Mouse (Mus musculus) embryonic stem cell, embryonic (primary cell): ENCODE measurements around the gene Rps6kc1.

Experiments used
- CTCF ChIA-PET, 4 experiments: fragments of 300-600 bp in 2 of 4; fragments of 350-600 bp in 2 of 4; sonication (Branson Sonifier 250); formaldehyde crosslinking; loops; one replicate each; lab custom pipeline; 2022; ENCODE audit warnings: inconsistent platforms in 2 of 4; lab: Charles Lee
- POLR2A ChIA-PET, 4 experiments: fragments of 300-600 bp in 2 of 4; fragments of 350-600 bp in 2 of 4; sonication (Branson Sonifier 250); formaldehyde crosslinking; loops; one replicate each; lab custom pipeline; 2022; ENCODE audit warnings: antibody characterized with exemption in 4 of 4, inconsistent platforms in 1 of 4; lab: Charles Lee

Rps6kc1 gene

DNA sequence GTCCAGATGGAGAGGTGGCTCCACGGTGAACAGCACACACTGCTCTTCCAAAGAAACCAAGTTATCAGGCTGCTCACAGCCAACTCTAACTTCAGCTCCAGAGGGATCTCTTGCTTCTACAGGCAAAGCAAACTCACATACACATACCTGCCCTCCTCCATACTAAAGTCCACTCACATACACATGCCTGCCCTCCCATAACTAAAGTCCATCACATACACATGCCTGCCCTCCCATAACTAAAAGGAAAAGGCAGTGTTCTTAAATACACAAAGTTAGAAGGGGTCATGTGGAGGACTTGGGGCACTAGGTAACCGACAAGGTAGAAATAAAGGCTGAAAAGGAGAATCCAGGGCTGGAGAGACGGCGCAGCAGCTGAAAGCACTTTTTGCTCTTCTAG lies 41.6 kb downstream of the Rps6kc1 start:
- POLR2A ChIA-PET, result interaction anchor here in 1 of 4 experiments (1.2 to 1.7 kb wide), 2 partner anchors 14 to 20 kb away, joined by 3 to 4 read pairs; no protein-coding TSS in a partner anchor
- CTCF ChIA-PET, result interaction anchor here in 1 of 4 experiments (0.7 to 0.8 kb wide), 2 partner anchors 8 to 1288 kb away, joined by 3 read pairs; no protein-coding TSS in a partner anchor

DNA sequence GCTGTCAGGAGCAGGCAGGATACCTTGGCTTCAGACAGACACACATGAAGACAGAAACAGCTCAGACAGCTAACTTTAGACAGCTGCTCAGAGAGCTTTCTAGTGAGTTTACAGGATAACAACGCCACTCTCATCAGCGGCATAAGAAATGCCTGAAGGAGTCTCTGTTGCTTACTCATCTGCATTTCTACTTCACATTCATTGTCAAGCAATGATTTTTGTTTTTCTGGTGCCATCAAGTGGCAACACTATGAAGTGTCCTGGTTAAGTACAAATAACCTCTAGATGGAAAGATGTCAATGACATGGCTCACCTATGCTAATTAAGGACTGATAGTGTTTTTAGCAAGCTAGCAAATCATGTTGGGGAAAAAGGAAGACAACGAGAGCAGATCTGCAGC lies 42.8 kb downstream of the Rps6kc1 start:
- ChIA-PET CTCF (interaction anchor here in 1 of 4 experiments (0.8 kb wide), 1 partner anchor 9 kb away, joined by 3 read pairs; no protein-coding TSS in a partner anchor), POLR2A (interaction anchor here in 1 of 4 experiments (1.2 to 1.7 kb wide), 3 partner anchors 12 to 25 kb away, joined by 3 to 4 read pairs (median 3); no protein-coding TSS in a partner anchor)

DNA sequence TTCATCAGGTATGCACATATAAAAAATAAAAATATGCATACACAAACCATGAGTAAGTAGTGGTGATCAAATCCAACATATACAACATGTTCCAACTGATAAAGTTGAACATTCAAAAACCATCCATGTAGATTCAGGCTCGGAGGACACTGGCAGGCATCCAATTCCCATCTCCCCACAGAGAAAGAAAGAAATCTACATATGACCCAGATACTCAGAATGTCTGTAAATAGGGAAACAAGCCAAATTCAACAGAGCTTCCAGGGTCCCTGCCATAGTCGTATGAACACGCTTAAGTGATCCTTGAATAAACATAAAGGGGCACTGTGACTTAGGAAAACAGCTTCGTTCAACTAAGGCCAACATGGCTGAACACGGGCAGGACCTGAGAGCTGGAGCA lies 49.9 kb downstream of the Rps6kc1 start:
- CTCF ChIA-PET, result interaction anchor here in 1 of 4 experiments (0.5 kb wide), 1 partner anchor 9 kb away, joined by 3 read pairs; no protein-coding TSS in a partner anchor
- POLR2A ChIA-PET, result interaction anchor here in 2 of 4 experiments (0.7 to 1.1 kb wide), 3 partner anchors 12 to 13 kb away, joined by 3 read pairs; no protein-coding TSS in a partner anchor

GRCm38 (mm10) chr1:190854465-190854864 lies 57.1 kb downstream of the Rps6kc1 start:
- POLR2A ChIA-PET, result interaction anchor here in 1 of 4 experiments (0.6 kb wide), 1 partner anchor 109 kb away, joined by 5 read pairs; no protein-coding TSS in a partner anchor
- CTCF ChIA-PET, result interaction anchor here in 3 of 4 experiments (0.6 to 0.8 kb wide), 3 partner anchors 26 to 1334 kb away, joined by 3 to 4 read pairs (median 3); no protein-coding TSS in a partner anchor

DNA sequence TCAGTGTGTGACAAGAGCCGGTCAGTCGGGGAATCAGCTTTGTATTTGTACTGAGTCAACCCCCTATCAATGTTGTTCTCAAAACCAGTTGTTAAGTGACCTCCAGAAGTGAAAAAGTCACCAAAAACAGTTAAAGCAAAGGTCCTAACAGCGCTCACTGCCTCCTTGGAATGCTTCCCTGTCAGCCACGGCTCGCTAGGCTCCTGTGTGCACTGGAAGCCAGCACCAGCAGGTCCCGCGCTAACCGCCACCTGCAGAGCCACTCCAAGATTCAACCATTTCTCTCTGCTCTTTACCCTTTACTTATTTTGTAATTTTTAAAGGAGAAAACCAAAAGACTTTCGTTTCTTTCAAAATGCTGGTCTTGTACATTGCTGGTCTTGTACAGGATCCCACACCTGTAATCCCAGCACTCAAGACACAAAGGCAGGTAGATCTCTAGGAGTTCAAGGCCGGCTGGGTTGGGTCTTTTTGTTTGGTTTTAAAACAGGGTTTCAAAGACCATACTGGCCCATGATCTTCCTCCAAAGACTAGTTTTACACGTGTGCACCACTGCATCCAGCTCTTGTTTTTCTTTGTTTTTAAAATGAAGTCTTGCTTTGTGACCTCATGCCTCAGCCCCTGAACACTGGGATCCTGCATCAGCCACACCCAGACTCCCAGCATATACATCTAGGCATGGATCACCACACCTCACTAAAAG lies 62.3 kb downstream of the Rps6kc1 start:
- POLR2A ChIA-PET, result interaction anchor here in 2 of 4 experiments (0.9 to 1.5 kb wide), 3 partner anchors 12 to 17 kb away, joined by 3 read pairs; no protein-coding TSS in a partner anchor

GRCm38 (mm10) chr1:190848676-190849075 lies 62.9 kb downstream of the Rps6kc1 start:
- CTCF ChIA-PET, result interaction anchor here in 1 of 4 experiments (0.7 kb wide), 1 partner anchor 964 kb away, joined by 3 read pairs; no protein-coding TSS in a partner anchor
- POLR2A ChIA-PET, result interaction anchor here in 2 of 4 experiments (0.9 to 1.5 kb wide), 3 partner anchors 13 to 16 kb away, joined by 3 read pairs; no protein-coding TSS in a partner anchor

More for the DNA sequence above, 62.3 kb downstream of the Rps6kc1 start:
- CTCF ChIA-PET, result no interaction called here

DNA sequence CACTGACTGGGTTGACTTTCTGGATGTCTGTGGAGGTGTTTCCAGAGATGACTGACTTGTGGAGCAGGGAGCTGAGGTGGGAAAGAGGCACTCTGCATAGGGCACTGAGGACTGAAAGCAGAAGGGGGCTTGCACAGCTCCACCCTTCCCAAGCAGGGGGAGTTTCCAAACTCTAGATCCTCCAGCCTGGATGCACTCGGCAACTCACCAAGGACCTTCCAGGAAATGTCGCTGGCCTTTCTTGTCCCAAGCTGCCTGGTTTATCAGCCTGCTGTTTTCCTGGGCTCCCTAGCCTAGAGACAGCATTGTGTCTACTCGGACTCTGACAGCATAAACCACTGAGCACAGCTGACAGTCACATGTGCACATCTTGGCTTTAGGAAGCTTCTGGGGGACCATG lies 64.6 kb downstream of the Rps6kc1 start:
- CTCF ChIA-PET, result interaction anchor here in 1 of 4 experiments (0.6 kb wide), 1 partner anchor 871 kb away, joined by 3 read pairs; the partner anchor contains the start of gene Lpgat1
- POLR2A ChIA-PET, result no interaction called here

- ChIA-PET POLR2A (no interaction called here), CTCF (interaction anchor here in 1 of 4 experiments (0.7 kb wide), 1 partner anchor 39 kb away, joined by 3 read pairs; no protein-coding TSS in a partner anchor)
Observed at GRCm38 (mm10) chr1:190846074-190846730, 65.4 kb downstream of the Rps6kc1 start.

GRCm38 (mm10) chr1:190845419-190845818 lies 66.2 kb downstream of the Rps6kc1 start:
- POLR2A ChIA-PET, result no interaction called here
- CTCF ChIA-PET, result interaction anchor here in 1 of 4 experiments (0.7 kb wide), 1 partner anchor 39 kb away, joined by 3 read pairs; no protein-coding TSS in a partner anchor

- CTCF ChIA-PET, result interaction anchor here in 2 of 4 experiments (0.6 to 0.7 kb wide), 2 partner anchors 314 to 1124 kb away, joined by 4 to 7 read pairs; no protein-coding TSS in a partner anchor
- POLR2A ChIA-PET, result no interaction called here
Observed at GRCm38 (mm10) chr1:190844356-190844755, 67.2 kb downstream of the Rps6kc1 start.

GRCm38 (mm10) chr1:190836046-190836445 lies 75.5 kb downstream of the Rps6kc1 start:
- ChIA-PET POLR2A (no interaction called here), CTCF (interaction anchor here in 2 of 4 experiments (0.6 to 0.7 kb wide), 2 partner anchors 12 to 233 kb away, joined by 3 read pairs; no protein-coding TSS in a partner anchor)

GRCm38 (mm10) chr1:190834201-190834907 lies 77.2 kb downstream of the Rps6kc1 start:
- POLR2A ChIA-PET, result interaction anchor here in 1 of 4 experiments (0.6 kb wide), 1 partner anchor 73 kb away, joined by 3 read pairs; no protein-coding TSS in a partner anchor
- CTCF ChIA-PET, result interaction anchor here in 2 of 4 experiments (0.6 to 0.7 kb wide), 3 partner anchors 28 to 405 kb away, joined by 3 read pairs; no protein-coding TSS in a partner anchor

DNA sequence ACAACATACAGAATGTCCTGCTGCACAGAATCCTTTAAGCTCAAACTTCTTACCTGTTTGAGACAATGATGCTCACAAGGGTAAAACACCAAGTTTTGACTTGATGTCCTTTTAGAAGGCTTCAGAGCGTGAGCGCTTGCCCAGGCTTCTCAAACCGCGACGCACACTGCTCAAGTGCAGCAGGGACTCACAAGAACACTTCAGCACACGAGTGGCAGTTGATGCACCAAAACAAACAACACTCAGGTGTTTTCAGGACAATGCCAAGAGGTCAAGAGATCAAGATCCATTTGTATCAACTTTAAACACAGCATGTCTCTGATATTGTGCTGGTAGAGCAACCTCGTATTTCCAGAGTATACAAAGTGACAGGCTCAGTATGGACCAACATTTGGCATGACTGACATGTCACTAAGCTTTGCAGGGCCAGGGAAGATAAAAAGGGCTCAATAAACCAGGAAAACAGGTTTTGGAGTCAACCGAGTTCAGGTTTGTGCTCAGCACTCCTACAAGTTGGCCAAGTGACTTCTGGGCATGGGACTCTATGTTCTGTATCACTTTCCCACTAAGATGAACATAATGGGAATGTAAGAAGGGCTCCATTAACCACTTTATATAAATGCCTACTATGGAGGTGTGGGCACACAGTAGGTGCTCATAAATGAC lies 78.5 kb downstream of the Rps6kc1 start:
- CTCF ChIA-PET, result interaction anchor here in 1 of 4 experiments (0.6 kb wide), 1 partner anchor 43 kb away, joined by 9 read pairs; no protein-coding TSS in a partner anchor
- POLR2A ChIA-PET, result interaction anchor here in 1 of 4 experiments (1.2 kb wide), 1 partner anchor 15 kb away, joined by 3 read pairs; no protein-coding TSS in a partner anchor

DNA sequence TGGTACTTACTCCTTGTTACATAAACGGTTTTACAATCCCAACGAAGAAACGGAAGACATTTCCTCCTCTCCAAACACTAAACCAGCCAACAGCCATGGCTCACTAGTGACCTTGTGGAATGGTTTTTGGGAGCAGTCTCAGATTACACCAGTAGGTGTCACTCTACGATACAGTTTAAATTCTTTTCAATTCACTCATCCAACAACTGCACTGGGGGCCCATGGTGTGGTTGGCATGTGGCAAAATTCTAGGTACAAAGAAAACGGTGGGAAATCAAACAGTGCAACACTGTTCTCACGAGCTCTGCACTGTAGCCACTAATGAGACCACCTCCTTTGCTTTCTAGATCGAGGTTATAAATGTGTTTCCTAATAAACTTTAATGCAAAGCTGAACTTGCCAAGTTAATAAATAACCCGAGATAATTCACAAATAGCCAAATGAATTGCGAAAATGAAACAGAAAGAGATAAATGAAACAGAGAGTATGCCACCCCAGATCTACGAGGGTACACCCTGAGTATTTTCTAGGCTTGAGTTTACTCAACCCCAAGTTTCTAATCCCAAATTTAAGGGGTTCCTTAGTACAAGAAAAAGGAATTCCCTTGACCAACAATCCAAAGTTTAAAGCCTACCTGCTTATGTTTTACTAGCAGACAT lies 79.6 kb downstream of the Rps6kc1 start:
- POLR2A ChIA-PET, result interaction anchor here in 1 of 4 experiments (0.7 to 1.2 kb wide), 2 partner anchors 11 to 16 kb away, joined by 3 read pairs; no protein-coding TSS in a partner anchor

GRCm38 (mm10) chr1:190826486-190827034 lies 85.0 kb downstream of the Rps6kc1 start:
- ChIA-PET CTCF (no interaction called here), POLR2A (interaction anchor here in 1 of 4 experiments (0.6 kb wide), 1 partner anchor 12 kb away, joined by 11 read pairs; no protein-coding TSS in a partner anchor)

More for the DNA sequence above, 79.6 kb downstream of the Rps6kc1 start:
- CTCF ChIA-PET, result interaction anchor here in 1 of 4 experiments (0.6 kb wide), 1 partner anchor 63 kb away, joined by 3 read pairs; no protein-coding TSS in a partner anchor

DNA sequence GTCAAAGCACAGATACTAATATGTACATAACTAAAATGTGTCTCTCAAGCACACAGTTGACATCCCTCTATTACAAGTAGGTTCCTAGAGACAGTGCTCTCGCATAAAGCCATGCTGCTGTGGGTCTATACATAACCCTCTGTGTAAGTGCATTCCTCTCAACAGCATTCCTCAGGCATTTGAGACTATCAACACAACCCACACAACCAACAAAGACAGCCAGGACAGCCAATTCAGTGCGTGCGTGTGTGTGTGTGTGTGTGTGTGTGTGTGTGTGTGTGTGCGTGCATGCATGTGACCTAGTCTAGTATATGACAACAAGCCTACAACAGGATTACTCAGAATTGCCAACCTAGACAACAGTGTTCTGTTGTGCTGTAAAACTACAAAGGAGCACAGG lies 87.8 kb downstream of the Rps6kc1 start:
- ChIA-PET CTCF (interaction anchor here in 1 of 4 experiments (0.5 kb wide), 1 partner anchor 12 kb away, joined by 3 read pairs; no protein-coding TSS in a partner anchor), POLR2A (no interaction called here)
